Mouse (Mus musculus) embryonic facial prominence, embryonic 11.5 days (tissue): ENCODE results near the gene Aco2. TPM values are rescaled to one million over a fixed set of nuclear protein-coding genes. Genes with fewer than 3 reads are reported as not detected.
A peak's percentile ranks its signal among the peaks of the same experiment; 100 is the strongest.

Source experiments
- ATAC-seq: fragments of 200-750 bp; cut with Nextera tagmentation; replicated peaks from 2 replicates; pipeline ENCODE4 v1.8.0; 2017; ENCODE audit warnings: low read depth; ENCODE audit not compliant: insufficient number of reproducible peaks, low FRiP score, low TSS enrichment
- DNase-seq: peaks from one replicate; pipeline ENCODE4 v3.0.0-alpha.2; 2015; ENCODE audit warnings: low spot score
- H3K27ac ChIP-seq: fragments of 300-500 bp; sonication (generic); replicated peaks from 2 replicates; pipeline ENCODE4 v1.5.1; 2014; ENCODE audit warnings: mild to moderate bottlenecking, low read depth, low read length, control low read depth
- H3K27me3 ChIP-seq: fragments of 300-500 bp; sonication (generic); 2 replicates; pipeline ENCODE4 v1.6.1; 2014; ENCODE audit warnings: mild to moderate bottlenecking, low read length, moderate library complexity, mixed read lengths; ENCODE audit not compliant: control insufficient read depth, insufficient read depth
- H3K36me3 ChIP-seq: fragments of 300-500 bp; sonication (generic); replicated peaks from 2 replicates; pipeline ENCODE4 v1.6.1; 2014; ENCODE audit warnings: low read depth, mild to moderate bottlenecking, low read length, moderate library complexity, mixed read lengths; ENCODE audit not compliant: control insufficient read depth, insufficient read depth
- H3K4me1 ChIP-seq: fragments of 300-500 bp; sonication (generic); 2 replicates; pipeline ENCODE4 v1.6.1; 2014; ENCODE audit warnings: low read length, mixed read lengths; ENCODE audit not compliant: control insufficient read depth, insufficient read depth
- H3K4me2 ChIP-seq: fragments of 300-500 bp; sonication (generic); 2 replicates; pipeline ENCODE4 v1.6.1; 2014; ENCODE audit warnings: low read depth, mild to moderate bottlenecking, control low read depth, low read length, moderate library complexity
- H3K4me3 ChIP-seq: fragments of 300-500 bp; sonication (generic); 2 replicates; pipeline ENCODE4 v1.5.1; 2014; ENCODE audit warnings: low read depth, low read length, control low read depth
- H3K9ac ChIP-seq: fragments of 300-500 bp; sonication (generic); replicated peaks from 2 replicates; pipeline ENCODE4 v1.6.1; 2014; ENCODE audit warnings: mild to moderate bottlenecking, control low read depth, low read length
- H3K9me3 ChIP-seq: fragments of 300-500 bp; sonication (generic); replicated peaks from 2 replicates; pipeline ENCODE4 v1.6.1; 2016; ENCODE audit warnings: mild to moderate bottlenecking, low read length, inconsistent platforms, mixed read lengths; ENCODE audit not compliant: control insufficient read depth
- WGBS: fragments of 180-500 bp; shearing (Covaris S2); extraction: QIAGEN DNeasy Blood & Tissue Kit; methylation state at CpG from one replicate; pipeline ENCODE4 v1.1.7; 2014; 5-methylcytosine and 5-hydroxymethylcytosine counted together
- polyA plus RNA-seq: library from polyadenylated mRNA; unstranded; fragments of >200 nt; fragmentation: Nextera tagmentation; extraction: Ambion mirVana; gene quantifications from 2 replicates; pipeline ENCODE4 v1.2.1, GENCODE M21; 2014

Aco2 gene
- polyA plus RNA-seq, 1 experiment from 2014 or later: 144 TPM

- Histone ChIP-seq H3K9ac (no peak overlapping the region), H3K36me3 (peaks cover 13% of the 10 kb centered on the region), H3K4me1 (0 out of 2 replicates have a peak, but pooled peaks cover 2% of the 10 kb centered on the region), H3K27ac (no peak overlapping the region), H3K9me3 (no peaks in the 10 kb centered on the region), H3K27me3 (no peaks in the 10 kb centered on the region), H3K4me2 (no peak overlapping the region), H3K4me3 (no peak overlapping the region)
- 98% methylated on average over 5 of the region's 5 CpGs for WGBS
- DNase-seq (no peak), ATAC-seq (no peak)
Observed at GRCm38 (mm10) chr15:81869985-81870384, 2.1 kb upstream of the Aco2 start.

- DNase-seq (peak; percentile 98), ATAC-seq (peak; percentile 73; the same call in 1 of the 2 replicates)
- H3K4me1 ChIP-seq: 0 out of 2 replicates have a peak, but pooled peaks cover 2% of the 10 kb centered on the region
- H3K36me3 ChIP-seq: peaks cover 13% of the 10 kb centered on the region
- H3K9ac ChIP-seq: peak within 1 kb of the TSS; percentile 72
- H3K4me3 ChIP-seq: peak within 1 kb of the TSS; percentile 75
- H3K27me3 ChIP-seq: no peaks in the 10 kb centered on the region
- H3K4me2 ChIP-seq: peak within 1 kb of the TSS; percentile 80
- peak within 1 kb of the TSS; percentile 84 for H3K27ac ChIP-seq
- no peaks in the 10 kb centered on the region for H3K9me3 ChIP-seq
- WGBS: under 1% methylated on average over 30 of the region's 30 CpGs
Observed at GRCm38 (mm10) chr15:81871604-81872261, 376 bp upstream of the Aco2 start, which contains the start of gene Phf5a. Gene Phf5a (minus strand): TSS chr15:81871911.

GRCm38 (mm10) chr15:81879531-81880401 is 7.7 kb downstream of the Aco2 start:
- Histone ChIP-seq H3K4me1 (no peaks in the 10 kb centered on the region), H3K4me3 (no peak overlapping the region), H3K4me2 (no peak overlapping the region), H3K27ac (no peak overlapping the region), H3K9me3 (no peaks in the 10 kb centered on the region), H3K36me3 (no peaks in the 10 kb centered on the region), H3K27me3 (no peaks in the 10 kb centered on the region), H3K9ac (no peak overlapping the region)
- ATAC-seq (no peak), DNase-seq (no peak)
- WGBS: 73% methylated on average over 5 of the region's 5 CpGs

GRCm38 (mm10) chr15:81882348-81882747 is 10.2 kb downstream of the Aco2 start:
- Histone ChIP-seq H3K9ac (no peak overlapping the region), H3K36me3 (no peaks in the 10 kb centered on the region), H3K9me3 (no peaks in the 10 kb centered on the region), H3K4me1 (no peaks in the 10 kb centered on the region), H3K27me3 (no peaks in the 10 kb centered on the region), H3K27ac (no peak overlapping the region), H3K4me2 (no peak overlapping the region), H3K4me3 (no peak overlapping the region)
- DNase-seq (no peak), ATAC-seq (no peak)
- 93% methylated on average over 3 of the region's 3 CpGs for WGBS

GRCm38 (mm10) chr15:81885418-81885934 is 13.4 kb downstream of the Aco2 start:
- DNase-seq (no peak), ATAC-seq (no peak)
- no peak overlapping the region for H3K9ac ChIP-seq
- H3K27me3 ChIP-seq: no peaks in the 10 kb centered on the region
- no peaks in the 10 kb centered on the region for H3K4me1 ChIP-seq
- peaks cover 2% of the 10 kb centered on the region for H3K36me3 ChIP-seq
- H3K9me3 ChIP-seq: no peaks in the 10 kb centered on the region
- H3K4me2 ChIP-seq: no peak overlapping the region
- no peak overlapping the region for H3K4me3 ChIP-seq
- no peak overlapping the region for H3K27ac ChIP-seq
- WGBS: 73% methylated on average over 3 of the region's 3 CpGs

- no peaks in the 10 kb centered on the region for H3K9me3 ChIP-seq
- H3K4me3 ChIP-seq: no peak overlapping the region
- no peaks in the 10 kb centered on the region for H3K4me1 ChIP-seq
- DNase-seq: no peak
- no peak overlapping the region for H3K9ac ChIP-seq
- H3K36me3 ChIP-seq: peaks cover 2% of the 10 kb centered on the region
- no peaks in the 10 kb centered on the region for H3K27me3 ChIP-seq
- no peak overlapping the region for H3K4me2 ChIP-seq
- ATAC-seq: no peak
- 88% methylated on average over 6 of the region's 6 CpGs for WGBS
- no peak overlapping the region for H3K27ac ChIP-seq
Observed at GRCm38 (mm10) chr15:81886795-81887550, 14.9 kb downstream of the Aco2 start.

GRCm38 (mm10) chr15:81889175-81889574 is 17.1 kb downstream of the Aco2 start:
- Histone ChIP-seq H3K27me3 (no peaks in the 10 kb centered on the region), H3K27ac (no peak overlapping the region), H3K4me2 (no peak overlapping the region), H3K9me3 (no peaks in the 10 kb centered on the region), H3K36me3 (peaks cover 2% of the 10 kb centered on the region), H3K9ac (no peak overlapping the region), H3K4me1 (no peaks in the 10 kb centered on the region), H3K4me3 (no peak overlapping the region)
- DNase-seq (no peak), ATAC-seq (no peak)
- 92% methylated on average over 7 of the region's 7 CpGs for WGBS
